In genomic region chr5:148048200-148048599, GRCm38 (mm10) we compare ENCODE assay signal across 10 mouse cellular contexts.
"Had no signal": no experiment of that assay in that cellular context is flagged by ENCODE, and none has a peak within 500 bp of the region (broad histone marks: within the 10 kb centered on the region; RNA-seq: fewer than 3 reads in every experiment).

No protein-coding gene starts in this region.

- H3K36me3 ChIP-seq: limb, embryonic 15.5 days; liver, embryonic 12.5 days; midbrain, embryonic 12.5 days; neural tube, embryonic 13.5 days had no signal

- H3K4me1 ChIP-seq: limb, embryonic 15.5 days; liver, embryonic 12.5 days; midbrain, embryonic 12.5 days had no signal

- H3K9ac ChIP-seq: limb, embryonic 15.5 days; liver, embryonic 12.5 days; lung, embryonic 14.5 days; midbrain, embryonic 12.5 days; neural tube, embryonic 13.5 days had no signal

- H3K4me3 ChIP-seq: limb, embryonic 15.5 days; liver, embryonic 12.5 days; midbrain, embryonic 12.5 days; neural tube, embryonic 13.5 days had no signal

- H3K9me3 ChIP-seq: limb, embryonic 15.5 days had no signal

- DNase-seq: kidney, postnatal 10 days; lung, embryonic 14.5 days; lung, postnatal 14 days; retina, postnatal 1 day; thymus, postnatal 4 days had no signal

- H3K27me3 ChIP-seq: limb, embryonic 15.5 days; liver, embryonic 12.5 days; midbrain, embryonic 12.5 days; neural tube, embryonic 13.5 days had no signal

- H3K4me2 ChIP-seq: limb, embryonic 15.5 days; liver, embryonic 12.5 days; lung, embryonic 14.5 days; midbrain, embryonic 12.5 days; neural tube, embryonic 13.5 days had no signal

- H3K27ac ChIP-seq: limb, embryonic 15.5 days; liver, embryonic 12.5 days; midbrain, embryonic 12.5 days; neural tube, embryonic 13.5 days had no signal

- ATAC-seq: liver, embryonic 12.5 days; midbrain, embryonic 16.5 days had no signal
